Mouse (Mus musculus): ENCODE data around the gene Stip1. TPM values are rescaled to one million over a fixed set of nuclear protein-coding genes. Genes with fewer than 3 reads are reported as not detected.
A peak's percentile ranks its signal among the peaks of the same experiment; 100 is the strongest.

The Stip1 gene
- polyA plus RNA-seq, 1 experiment from 2014 or later = 248 TPM

GRCm38 (mm10) chr19:7034006-7034405 lies 5.8 kb downstream of the Stip1 start:
- Histone ChIP-seq H3K36me3 (peaks cover 65% of the 10 kb centered on the region), H3K9me3 (no peaks in the 10 kb centered on the region), H3K27me3 (no peaks in the 10 kb centered on the region), H3K27ac (replicated peaks) (no peak overlapping the region), H3K4me2 (no peak overlapping the region), H3K4me3 (no peak overlapping the region), H3K4me1 (replicated peaks) (peaks cover 28% of the 10 kb centered on the region), H3K9ac (no peak overlapping the region)
- WGBS = 93% methylated on average over 5 of the region's 5 CpGs
- no peak for ATAC-seq (ENCODE audit: low read depth)

- H3K27ac ChIP-seq (replicated peaks) = no peak overlapping the region
- no peaks in the 10 kb centered on the region for H3K4me1 ChIP-seq (replicated peaks)
- no peak for ATAC-seq (ENCODE audit: low read depth)
- H3K4me2 ChIP-seq = no peak overlapping the region
- no peak overlapping the region for H3K4me3 ChIP-seq
- H3K27me3 ChIP-seq = no peaks in the 10 kb centered on the region
- H3K9me3 ChIP-seq = no peaks in the 10 kb centered on the region
- peaks cover 97% of the 10 kb centered on the region for H3K36me3 ChIP-seq
- WGBS = 97% methylated on average over 5 of the region's 5 CpGs
- H3K9ac ChIP-seq = no peak overlapping the region
Observed at GRCm38 (mm10) chr19:7029531-7029930, 10.2 kb downstream of the Stip1 start.

GRCm38 (mm10) chr19:7020224-7020641 lies 19.5 kb downstream of the Stip1 start:
- Histone ChIP-seq H3K9ac (no peak overlapping the region), H3K36me3 (peaks cover 86% of the 10 kb centered on the region), H3K4me1 (replicated peaks) (no peaks in the 10 kb centered on the region), H3K4me3 (no peak overlapping the region), H3K9me3 (no peaks in the 10 kb centered on the region), H3K27me3 (no peaks in the 10 kb centered on the region), H3K27ac (replicated peaks) (no peak overlapping the region), H3K4me2 (no peak overlapping the region)
- ATAC-seq (ENCODE audit: low read depth) = peak; percentile 50
- 62% methylated on average over 3 of the region's 3 CpGs for WGBS

GRCm38 (mm10) chr19:7019191-7019590 lies 20.6 kb downstream of the Stip1 start, which contains the start of gene Fermt3:
Fermt3 (minus strand) TSS chr19:7019469.
- Histone ChIP-seq H3K27ac (replicated peaks) (no peak within 1 kb of the TSS), H3K4me2 (no peak within 1 kb of the TSS), H3K9me3 (no peaks in the 10 kb centered on the region), H3K27me3 (no peaks in the 10 kb centered on the region), H3K36me3 (peaks cover 75% of the 10 kb centered on the region), H3K9ac (no peak within 1 kb of the TSS), H3K4me1 (replicated peaks) (no peaks in the 10 kb centered on the region), H3K4me3 (no peak within 1 kb of the TSS)
- 91% methylated on average over 5 of the region's 5 CpGs for WGBS
- no peak for ATAC-seq (ENCODE audit: low read depth)

- 92% methylated on average over 11 of the region's 11 CpGs for WGBS
- H3K27ac ChIP-seq (replicated peaks) = no peak overlapping the region
- no peak for ATAC-seq (ENCODE audit: low read depth)
- H3K9me3 ChIP-seq = no peaks in the 10 kb centered on the region
- H3K27me3 ChIP-seq = no peaks in the 10 kb centered on the region
- H3K4me2 ChIP-seq = no peak overlapping the region
- peaks cover 70% of the 10 kb centered on the region for H3K36me3 ChIP-seq
- H3K4me1 ChIP-seq (replicated peaks) = no peaks in the 10 kb centered on the region
- H3K4me3 ChIP-seq = no peak overlapping the region
- no peak overlapping the region for H3K9ac ChIP-seq
Observed at GRCm38 (mm10) chr19:7018546-7018945, 21.2 kb downstream of the Stip1 start.

GRCm38 (mm10) chr19:7017541-7018457 lies 22.0 kb downstream of the Stip1 start:
- no peak overlapping the region for H3K4me3 ChIP-seq
- H3K9ac ChIP-seq = no peak overlapping the region
- H3K9me3 ChIP-seq = no peaks in the 10 kb centered on the region
- no peak overlapping the region for H3K27ac ChIP-seq (replicated peaks)
- H3K4me1 ChIP-seq (replicated peaks) = no peaks in the 10 kb centered on the region
- H3K4me2 ChIP-seq = no peak overlapping the region
- no peaks in the 10 kb centered on the region for H3K27me3 ChIP-seq
- H3K36me3 ChIP-seq = peaks cover 66% of the 10 kb centered on the region
- WGBS = 81% methylated on average over 12 of the region's 12 CpGs
- ATAC-seq (ENCODE audit: low read depth) = no peak

- Histone ChIP-seq H3K9ac (no peak overlapping the region), H3K27ac (replicated peaks) (no peak overlapping the region), H3K27me3 (no peaks in the 10 kb centered on the region), H3K4me3 (no peak overlapping the region), H3K9me3 (no peaks in the 10 kb centered on the region), H3K4me1 (replicated peaks) (no peaks in the 10 kb centered on the region), H3K4me2 (no peak overlapping the region), H3K36me3 (peaks cover 37% of the 10 kb centered on the region)
- 92% methylated on average over 20 of the region's 20 CpGs for WGBS
- ATAC-seq (ENCODE audit: low read depth) = no peak
Observed at GRCm38 (mm10) chr19:7014481-7015135, 25.2 kb downstream of the Stip1 start.

- Histone ChIP-seq H3K9me3 (no peaks in the 10 kb centered on the region), H3K36me3 (peaks cover 31% of the 10 kb centered on the region), H3K4me1 (replicated peaks) (no peaks in the 10 kb centered on the region), H3K27ac (replicated peaks) (no peak overlapping the region), H3K4me2 (no peak overlapping the region), H3K4me3 (no peak overlapping the region), H3K27me3 (no peaks in the 10 kb centered on the region), H3K9ac (no peak overlapping the region)
- no peak for ATAC-seq (ENCODE audit: low read depth)
- 93% methylated on average over 9 of the region's 9 CpGs for WGBS
Observed at GRCm38 (mm10) chr19:7013984-7014383, 25.8 kb downstream of the Stip1 start.

- WGBS = 77% methylated on average over 4 of the region's 4 CpGs
- Histone ChIP-seq H3K9me3 (no peaks in the 10 kb centered on the region), H3K27me3 (no peaks in the 10 kb centered on the region), H3K4me1 (replicated peaks) (no peaks in the 10 kb centered on the region), H3K27ac (replicated peaks) (no peak overlapping the region), H3K4me2 (no peak overlapping the region), H3K4me3 (no peak overlapping the region), H3K9ac (no peak overlapping the region), H3K36me3 (peaks cover 17% of the 10 kb centered on the region)
- ATAC-seq (ENCODE audit: low read depth) = no peak
Observed at GRCm38 (mm10) chr19:7012426-7012825, 27.3 kb downstream of the Stip1 start.

- Histone ChIP-seq H3K9me3 (no peaks in the 10 kb centered on the region), H3K4me1 (replicated peaks) (no peaks in the 10 kb centered on the region), H3K4me3 (no peak overlapping the region), H3K4me2 (no peak overlapping the region), H3K9ac (no peak overlapping the region), H3K36me3 (no peaks in the 10 kb centered on the region), H3K27me3 (no peaks in the 10 kb centered on the region), H3K27ac (replicated peaks) (no peak overlapping the region)
- WGBS = 82% methylated on average over 9 of the region's 9 CpGs
- no peak for ATAC-seq (ENCODE audit: low read depth)
Observed at GRCm38 (mm10) chr19:7006892-7007593, 32.7 kb downstream of the Stip1 start.

GRCm38 (mm10) chr19:6999360-7000063 lies 40.3 kb downstream of the Stip1 start:
- ATAC-seq (ENCODE audit: low read depth) = no peak
- H3K4me1 ChIP-seq (replicated peaks) = peaks cover 28% of the 10 kb centered on the region
- H3K27me3 ChIP-seq = no peaks in the 10 kb centered on the region
- no peak overlapping the region for H3K4me2 ChIP-seq
- WGBS = 92% methylated on average over 19 of the region's 19 CpGs
- H3K27ac ChIP-seq (replicated peaks) = no peak overlapping the region
- H3K9ac ChIP-seq = no peak overlapping the region
- no peak overlapping the region for H3K4me3 ChIP-seq
- peaks cover 25% of the 10 kb centered on the region for H3K36me3 ChIP-seq
- H3K9me3 ChIP-seq = no peaks in the 10 kb centered on the region

Data from neural tube, embryonic 13.5 days (tissue).